Mouse (Mus musculus): Measurements from ENCODE around the gene Klhdc8b. TPM values are rescaled to one million over a fixed set of nuclear protein-coding genes. Genes with fewer than 3 reads are reported as not detected.

Gene Klhdc8b
- 34.4 and 36.2 TPM in 2 replicates for polyA plus RNA-seq (2014; fragmentation: Nextera tagmentation; extraction: Ambion mirVana)

DNA sequence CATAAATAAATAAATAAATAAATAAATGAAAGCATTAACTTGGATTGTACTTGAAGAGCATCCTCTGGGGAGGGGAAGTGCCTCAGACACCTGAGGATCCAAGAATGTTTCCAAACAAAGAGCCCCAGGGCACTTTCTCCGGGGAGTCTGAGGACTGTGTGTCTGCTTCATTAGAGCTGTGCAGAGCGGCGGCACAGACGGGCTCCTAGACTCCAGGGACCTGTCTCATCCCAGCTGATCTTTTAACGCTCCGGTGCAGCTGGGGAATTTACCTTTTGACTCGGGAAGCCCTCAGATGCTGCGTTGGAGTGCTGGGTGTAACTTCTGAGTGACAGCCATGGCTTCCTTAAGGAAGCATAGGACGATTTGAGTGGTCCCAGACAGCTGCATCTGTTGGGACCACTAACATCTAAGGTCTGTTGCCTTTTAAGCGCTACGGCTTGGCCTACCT lies at the start of gene Klhdc8b:
Klhdc8b (minus strand) TSS at position 401 of the 451 bp plus-strand sequence.
- Histone ChIP-seq H3K4me2 (peak within 1 kb of the TSS; percentile 87), H3K9me3 (ENCODE audit: control insufficient read depth, low read length) (no peaks in the 10 kb centered on the region), H3K36me3 (ENCODE audit: control insufficient read depth, insufficient read depth, low read length) (peaks cover 23% of the 10 kb centered on the region), H3K4me1 (ENCODE audit: control insufficient read depth, insufficient read depth, low read length) (peaks cover 11% of the 10 kb centered on the region), H3K27me3 (ENCODE audit: control insufficient read depth, insufficient read depth, low read length) (no peaks in the 10 kb centered on the region), H3K27ac (ENCODE audit: low read depth, low read length) (peak within 1 kb of the TSS; percentile 49), H3K4me3 (ENCODE audit: low read depth, low read length) (peak within 1 kb of the TSS; percentile 69), H3K9ac (ENCODE audit: low read length) (peak within 1 kb of the TSS; percentile 73)
- DNase-seq (ENCODE audit: low spot score, missing footprints) (peak; percentile 88), ATAC-seq (ENCODE audit: low FRiP score) (no peak)
- WGBS, result 28% methylated on average over 11 of the region's 11 CpGs

DNA sequence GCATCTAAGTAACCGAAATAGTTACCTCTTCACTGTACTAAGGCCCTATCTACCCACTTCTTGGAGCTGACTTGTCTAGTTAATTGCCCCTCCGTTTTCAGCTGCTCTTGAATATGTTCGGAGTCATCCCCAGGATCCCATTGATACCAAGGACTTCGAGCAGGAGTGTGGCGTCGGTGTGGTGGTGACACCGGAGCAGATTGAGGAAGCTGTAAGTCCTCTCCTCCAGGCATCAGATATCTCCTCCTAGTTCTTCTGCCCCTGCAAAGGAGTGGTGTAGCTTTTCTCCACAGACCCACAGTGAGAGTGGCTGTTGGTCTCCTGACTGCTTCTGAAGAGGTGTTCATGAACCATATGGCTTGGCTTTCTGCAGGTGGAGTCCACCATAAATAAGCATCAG lies 47.4 kb upstream of the Klhdc8b start:
- peaks cover 8% of the 10 kb centered on the region for H3K36me3 ChIP-seq (ENCODE audit: control insufficient read depth, insufficient read depth, low read length)
- ATAC-seq (ENCODE audit: low FRiP score) (no peak), DNase-seq (ENCODE audit: low spot score, missing footprints) (no peak)
- H3K4me1 ChIP-seq (ENCODE audit: control insufficient read depth, insufficient read depth, low read length), result peaks cover 7% of the 10 kb centered on the region
- peak overlapping the region; percentile 82 for H3K4me2 ChIP-seq
- H3K27me3 ChIP-seq (ENCODE audit: control insufficient read depth, insufficient read depth, low read length), result no peaks in the 10 kb centered on the region
- no peak overlapping the region for H3K27ac ChIP-seq (ENCODE audit: low read depth, low read length)
- WGBS, result 87% methylated on average over 7 of the region's 7 CpGs
- H3K9me3 ChIP-seq (ENCODE audit: control insufficient read depth, low read length), result no peaks in the 10 kb centered on the region
- peak overlapping the region; percentile 54 for H3K4me3 ChIP-seq (ENCODE audit: low read depth, low read length)
- peak overlapping the region; percentile 64 for H3K9ac ChIP-seq (ENCODE audit: low read length)

DNA sequence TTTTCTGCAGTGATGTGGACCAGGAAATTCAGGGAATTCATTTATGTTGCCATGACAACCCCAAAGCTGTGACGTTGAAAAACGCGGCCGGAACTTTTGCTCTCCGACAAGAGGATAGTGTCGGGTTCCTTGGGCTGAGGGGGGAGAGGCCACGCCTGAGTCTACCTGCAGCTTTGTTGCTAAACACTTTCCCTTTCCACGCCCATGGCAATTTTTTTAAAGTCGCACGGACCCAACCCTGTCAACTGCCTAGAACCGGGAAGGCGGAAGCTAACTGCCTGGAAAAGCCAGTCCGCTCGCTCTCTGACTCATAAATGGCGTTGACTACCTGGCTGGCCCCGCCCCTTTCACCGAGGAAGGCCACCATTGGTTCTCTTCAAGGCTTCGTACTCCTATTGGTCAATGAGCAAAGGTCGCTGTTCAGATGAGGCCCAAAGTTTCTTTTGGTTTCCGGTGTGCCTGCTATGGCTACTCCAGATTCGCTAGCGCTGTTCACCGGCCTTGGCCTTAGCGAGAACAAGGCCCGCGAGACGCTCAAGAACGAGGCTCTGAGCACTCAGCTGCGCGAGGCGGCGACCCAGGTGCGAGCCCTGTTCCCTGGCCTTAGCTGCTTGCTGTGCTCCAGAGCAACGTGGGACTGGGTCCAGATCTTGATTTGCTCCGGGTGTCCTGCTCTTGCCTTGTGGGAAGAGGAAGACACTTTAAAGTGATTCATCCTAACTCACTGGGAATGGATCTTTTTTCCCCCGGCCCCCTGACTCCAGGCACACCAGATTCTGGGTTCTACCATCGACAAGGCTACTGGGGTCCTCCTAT lies 46.4 kb upstream of the Klhdc8b start, which contains the start of gene Qars:
Qars (plus strand) TSS at position 88 of the 816 bp plus-strand sequence.
- peak within 1 kb of the TSS; percentile 54 for H3K4me3 ChIP-seq (ENCODE audit: low read depth, low read length)
- peaks cover 7% of the 10 kb centered on the region for H3K4me1 ChIP-seq (ENCODE audit: control insufficient read depth, insufficient read depth, low read length)
- no peaks in the 10 kb centered on the region for H3K27me3 ChIP-seq (ENCODE audit: control insufficient read depth, insufficient read depth, low read length)
- peaks cover 8% of the 10 kb centered on the region for H3K36me3 ChIP-seq (ENCODE audit: control insufficient read depth, insufficient read depth, low read length)
- peak; percentile 98 for DNase-seq (ENCODE audit: low spot score, missing footprints)
- under 1% methylated on average over 37 of the region's 37 CpGs for WGBS
- no peaks in the 10 kb centered on the region for H3K9me3 ChIP-seq (ENCODE audit: control insufficient read depth, low read length)
- H3K9ac ChIP-seq (ENCODE audit: low read length), result peak within 1 kb of the TSS; percentile 64
- ATAC-seq (ENCODE audit: low FRiP score), result peak; percentile 98
- H3K27ac ChIP-seq (ENCODE audit: low read depth, low read length), result no peak within 1 kb of the TSS
- peak within 1 kb of the TSS; percentile 82 for H3K4me2 ChIP-seq

DNA sequence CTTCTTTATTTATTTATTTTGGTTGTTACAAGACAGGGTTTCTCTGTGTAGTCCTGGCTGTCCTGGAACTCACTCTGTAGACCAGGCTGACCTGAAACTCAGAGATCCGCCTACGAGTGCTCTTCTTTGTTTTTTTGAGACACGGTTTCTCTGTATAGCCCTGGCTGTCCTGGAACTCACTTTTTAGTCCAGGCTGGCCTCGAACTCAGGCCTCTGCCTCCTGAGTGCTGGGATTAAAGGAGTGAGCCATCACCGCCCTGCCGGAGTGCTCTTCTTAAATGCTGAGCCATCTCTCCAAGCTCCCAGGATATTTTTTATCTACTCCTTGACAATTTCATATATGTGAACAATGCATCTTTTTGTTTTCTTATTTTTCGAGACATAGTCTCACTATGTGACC lies 45.5 kb upstream of the Klhdc8b start:
- ATAC-seq (ENCODE audit: low FRiP score) (no peak), DNase-seq (ENCODE audit: low spot score, missing footprints) (peak; percentile 69)
- no peaks in the 10 kb centered on the region for H3K27me3 ChIP-seq (ENCODE audit: control insufficient read depth, insufficient read depth, low read length)
- no peak overlapping the region for H3K27ac ChIP-seq (ENCODE audit: low read depth, low read length)
- H3K9me3 ChIP-seq (ENCODE audit: control insufficient read depth, low read length), result no peaks in the 10 kb centered on the region
- WGBS, result 86% methylated on average over 7 of the region's 7 CpGs
- peaks cover 4% of the 10 kb centered on the region for H3K36me3 ChIP-seq (ENCODE audit: control insufficient read depth, insufficient read depth, low read length)
- no peak overlapping the region for H3K4me2 ChIP-seq
- H3K9ac ChIP-seq (ENCODE audit: low read length), result no peak overlapping the region
- H3K4me3 ChIP-seq (ENCODE audit: low read depth, low read length), result no peak overlapping the region
- H3K4me1 ChIP-seq (ENCODE audit: control insufficient read depth, insufficient read depth, low read length), result peaks cover 7% of the 10 kb centered on the region

DNA sequence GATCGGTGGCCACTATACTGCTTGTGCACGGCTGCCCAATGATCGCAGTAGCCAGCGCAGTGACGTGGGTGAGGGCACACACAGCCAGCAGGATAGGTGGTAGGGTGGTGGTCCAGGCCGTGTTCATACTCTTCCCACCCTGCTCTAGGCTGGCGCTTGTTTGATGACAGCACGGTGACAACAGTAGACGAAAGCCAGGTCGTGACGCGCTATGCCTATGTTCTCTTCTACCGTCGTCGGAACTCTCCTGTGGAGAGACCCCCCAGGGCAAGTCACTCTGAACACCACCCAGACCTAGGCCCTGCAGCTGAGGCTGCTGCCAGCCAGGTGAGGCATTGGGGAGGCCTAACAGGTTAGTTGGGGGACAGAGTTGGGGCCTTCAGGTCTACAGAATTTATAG lies 38.6 kb upstream of the Klhdc8b start:
- WGBS, result 95% methylated on average over 15 of the region's 15 CpGs
- ATAC-seq (ENCODE audit: low FRiP score), result no peak

DNA sequence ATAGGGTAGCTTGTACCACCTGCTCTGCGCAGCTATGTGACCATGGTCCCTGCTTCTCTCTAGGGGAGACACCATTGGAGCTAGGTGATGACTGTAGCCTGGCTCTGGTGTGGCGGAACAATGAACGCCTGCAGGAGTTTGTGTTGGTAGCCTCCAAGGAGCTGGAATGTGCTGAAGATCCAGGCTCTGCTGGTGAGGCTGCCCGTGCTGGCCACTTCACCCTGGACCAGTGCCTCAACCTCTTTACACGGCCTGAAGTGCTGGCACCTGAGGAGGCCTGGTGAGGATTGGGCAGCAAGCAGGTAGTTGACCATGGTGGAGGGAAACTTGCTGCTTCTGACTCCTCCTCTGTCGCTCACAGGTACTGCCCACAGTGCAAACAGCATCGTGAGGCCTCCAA lies 37.9 kb upstream of the Klhdc8b start:
- H3K27me3 ChIP-seq (ENCODE audit: control insufficient read depth, insufficient read depth, low read length), result no peaks in the 10 kb centered on the region
- H3K9me3 ChIP-seq (ENCODE audit: control insufficient read depth, low read length), result no peaks in the 10 kb centered on the region
- no peak overlapping the region for H3K9ac ChIP-seq (ENCODE audit: low read length)
- DNase-seq (ENCODE audit: low spot score, missing footprints) (no peak), ATAC-seq (ENCODE audit: low FRiP score) (no peak)
- no peaks in the 10 kb centered on the region for H3K4me1 ChIP-seq (ENCODE audit: control insufficient read depth, insufficient read depth, low read length)
- no peak overlapping the region for H3K4me3 ChIP-seq (ENCODE audit: low read depth, low read length)
- WGBS, result 97% methylated on average over 7 of the region's 7 CpGs
- H3K27ac ChIP-seq (ENCODE audit: low read depth, low read length), result no peak overlapping the region
- H3K36me3 ChIP-seq (ENCODE audit: control insufficient read depth, insufficient read depth, low read length), result peaks cover 68% of the 10 kb centered on the region
- H3K4me2 ChIP-seq, result no peak overlapping the region

More for the DNA sequence above, 38.6 kb upstream of the Klhdc8b start:
- peak; percentile 82 for DNase-seq (ENCODE audit: low spot score, missing footprints)
- Histone ChIP-seq H3K4me3 (ENCODE audit: low read depth, low read length) (no peak overlapping the region), H3K27ac (ENCODE audit: low read depth, low read length) (no peak overlapping the region), H3K9ac (ENCODE audit: low read length) (no peak overlapping the region), H3K9me3 (ENCODE audit: control insufficient read depth, low read length) (no peaks in the 10 kb centered on the region), H3K4me1 (ENCODE audit: control insufficient read depth, insufficient read depth, low read length) (no peaks in the 10 kb centered on the region), H3K4me2 (no peak overlapping the region), H3K27me3 (ENCODE audit: control insufficient read depth, insufficient read depth, low read length) (no peaks in the 10 kb centered on the region), H3K36me3 (ENCODE audit: control insufficient read depth, insufficient read depth, low read length) (peaks cover 61% of the 10 kb centered on the region)

DNA sequence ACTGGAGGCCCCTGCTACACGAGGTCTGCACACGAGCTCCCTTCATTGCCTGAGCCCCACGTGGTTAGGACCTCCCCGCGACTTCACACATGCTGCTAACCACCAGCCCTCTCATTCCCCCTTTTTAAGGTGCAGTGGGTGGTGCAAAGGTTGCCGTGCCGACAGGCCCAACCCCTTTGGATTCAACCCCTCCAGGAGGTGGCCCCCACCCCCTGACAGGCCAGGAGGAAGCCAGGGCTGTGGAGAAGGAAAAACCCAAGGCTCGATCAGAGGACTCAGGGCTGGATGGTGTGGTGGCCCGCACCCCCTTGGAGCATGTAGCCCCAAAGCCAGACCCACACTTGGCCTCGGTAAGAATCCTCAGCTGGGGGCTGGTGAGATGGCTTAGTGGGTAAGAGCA lies 33.5 kb upstream of the Klhdc8b start:
- Histone ChIP-seq H3K9me3 (ENCODE audit: control insufficient read depth, low read length) (no peaks in the 10 kb centered on the region), H3K4me2 (no peak overlapping the region), H3K27me3 (ENCODE audit: control insufficient read depth, insufficient read depth, low read length) (no peaks in the 10 kb centered on the region), H3K9ac (ENCODE audit: low read length) (no peak overlapping the region), H3K36me3 (ENCODE audit: control insufficient read depth, insufficient read depth, low read length) (peaks cover 57% of the 10 kb centered on the region), H3K27ac (ENCODE audit: low read depth, low read length) (no peak overlapping the region), H3K4me1 (ENCODE audit: control insufficient read depth, insufficient read depth, low read length) (peaks cover 14% of the 10 kb centered on the region), H3K4me3 (ENCODE audit: low read depth, low read length) (no peak overlapping the region)
- 91% methylated on average over 10 of the region's 10 CpGs for WGBS
- ATAC-seq (ENCODE audit: low FRiP score), result no peak
- DNase-seq (ENCODE audit: low spot score, missing footprints), result peak; percentile 33

DNA sequence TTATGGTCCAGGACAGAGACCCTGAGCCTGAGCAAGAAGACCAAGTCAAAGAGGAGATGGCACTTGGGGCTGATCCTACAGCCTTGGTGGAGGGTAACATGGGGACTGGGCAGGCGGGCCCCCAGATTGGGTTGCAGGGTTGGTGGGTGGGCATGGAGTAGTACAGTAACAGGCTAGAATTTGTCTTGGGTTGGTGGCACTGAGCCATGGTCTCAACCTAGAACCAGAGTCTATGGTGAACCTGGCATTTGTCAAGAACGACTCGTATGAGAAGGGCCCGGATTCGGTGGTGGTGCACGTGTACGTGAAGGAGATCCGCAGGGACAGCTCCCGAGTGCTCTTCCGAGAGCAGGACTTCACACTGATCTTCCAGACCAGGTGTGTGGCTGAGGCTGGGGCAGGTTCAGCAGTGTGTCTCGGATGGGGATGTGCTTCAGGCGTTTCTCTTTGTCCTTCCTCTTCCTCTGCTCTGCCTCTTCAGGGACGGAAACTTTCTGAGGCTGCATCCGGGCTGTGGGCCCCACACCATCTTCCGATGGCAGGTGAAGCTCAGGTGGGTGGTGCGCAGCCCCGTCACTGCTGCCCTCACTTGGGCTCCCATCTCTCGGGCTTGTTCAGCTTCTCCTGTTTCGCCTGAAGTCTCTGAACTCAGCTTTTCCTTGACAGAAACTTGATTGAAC lies 32.9 kb upstream of the Klhdc8b start:
- Histone ChIP-seq H3K4me3 (ENCODE audit: low read depth, low read length) (no peak overlapping the region), H3K4me1 (ENCODE audit: control insufficient read depth, insufficient read depth, low read length) (peaks cover 15% of the 10 kb centered on the region), H3K27me3 (ENCODE audit: control insufficient read depth, insufficient read depth, low read length) (no peaks in the 10 kb centered on the region), H3K36me3 (ENCODE audit: control insufficient read depth, insufficient read depth, low read length) (peaks cover 53% of the 10 kb centered on the region), H3K9ac (ENCODE audit: low read length) (no peak overlapping the region), H3K27ac (ENCODE audit: low read depth, low read length) (no peak overlapping the region), H3K9me3 (ENCODE audit: control insufficient read depth, low read length) (no peaks in the 10 kb centered on the region), H3K4me2 (no peak overlapping the region)
- DNase-seq (ENCODE audit: low spot score, missing footprints), result peak; percentile 75
- ATAC-seq (ENCODE audit: low FRiP score), result no peak
- 93% methylated on average over 19 of the region's 19 CpGs for WGBS

DNA sequence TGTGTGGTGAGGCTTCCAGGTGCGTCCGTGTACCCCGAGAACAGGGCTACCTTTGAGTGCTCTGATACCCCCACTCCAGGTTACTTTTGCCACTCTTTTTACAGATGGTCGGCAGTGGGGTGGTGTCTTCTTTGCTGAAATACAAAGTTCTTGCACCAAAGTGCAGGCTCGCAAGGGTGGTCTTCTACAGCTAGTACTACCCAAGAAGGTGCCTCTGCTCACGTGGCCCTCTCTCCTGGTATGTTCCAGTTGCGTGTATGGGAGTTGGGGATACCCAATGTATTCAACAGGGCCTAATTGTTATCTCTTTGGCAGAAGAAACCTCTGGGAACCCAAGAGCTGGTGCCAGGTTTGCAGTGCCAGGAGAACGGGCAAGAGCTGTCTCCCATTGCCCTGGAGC lies 31.9 kb upstream of the Klhdc8b start:
- WGBS, result 94% methylated on average over 8 of the region's 8 CpGs
- peak; percentile 73 for DNase-seq (ENCODE audit: low spot score, missing footprints)
- Histone ChIP-seq H3K9ac (ENCODE audit: low read length) (no peak overlapping the region), H3K4me1 (ENCODE audit: control insufficient read depth, insufficient read depth, low read length) (peaks cover 15% of the 10 kb centered on the region), H3K9me3 (ENCODE audit: control insufficient read depth, low read length) (no peaks in the 10 kb centered on the region), H3K4me2 (no peak overlapping the region), H3K4me3 (ENCODE audit: low read depth, low read length) (no peak overlapping the region), H3K36me3 (ENCODE audit: control insufficient read depth, insufficient read depth, low read length) (peaks cover 47% of the 10 kb centered on the region), H3K27ac (ENCODE audit: low read depth, low read length) (no peak overlapping the region), H3K27me3 (ENCODE audit: control insufficient read depth, insufficient read depth, low read length) (no peaks in the 10 kb centered on the region)
- ATAC-seq (ENCODE audit: low FRiP score), result no peak

All from midbrain, embryonic 11.5 days (tissue).